Mouse (Mus musculus) layer of hippocampus, adult 8-10 months (tissue): ENCODE data around the gene Gm3558. TPM values are rescaled to one million over a fixed set of nuclear protein-coding genes. Genes with fewer than 3 reads are reported as not detected.
"Not testable (repeated sequence)": the region's sequence is repeated elsewhere in the genome, so short reads cannot be mapped to it uniquely, and the experiment has no call there.

Experiments
- DNase-seq, 2 experiments: peaks; one replicate each; pipeline ENCODE4 v3.0.0; 2022; ENCODE audit warnings: low spot score in 2 of 2
- total RNA-seq, 4 experiments: library from RNA; stranded (reverse); gene quantifications; 2 replicates each; pipeline ENCODE4 v1.2.4; 2022

Gm3558 gene
- total RNA-seq = 10 to 100 TPM; 10.0 to 13.2 (median 10.2) TPM

DNA sequence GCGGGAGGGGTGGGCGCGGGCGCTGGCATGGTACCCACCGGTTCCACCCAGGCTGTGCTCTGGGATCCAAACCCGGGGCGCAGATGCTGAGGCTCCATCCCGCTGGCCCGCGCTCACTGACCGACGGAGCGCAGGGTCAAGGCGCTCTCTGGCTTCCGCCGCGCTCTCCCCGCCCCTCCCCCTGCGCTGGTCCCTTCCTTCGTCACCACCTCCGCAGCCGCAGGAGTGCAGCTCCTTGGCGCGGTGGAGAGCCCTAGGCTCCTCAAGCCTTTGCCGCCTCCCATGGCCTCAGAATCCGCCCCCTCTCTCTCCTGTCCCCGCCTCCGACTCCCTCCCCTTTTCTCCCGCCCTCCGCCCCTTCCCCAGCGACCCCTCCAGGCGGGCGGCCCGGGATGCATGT, at the start of gene Gm3558:
Gene Gm3558 (minus strand): TSS at position 185 of the 400 bp plus-strand sequence.
- not testable (repeated sequence) for DNase-seq

DNA sequence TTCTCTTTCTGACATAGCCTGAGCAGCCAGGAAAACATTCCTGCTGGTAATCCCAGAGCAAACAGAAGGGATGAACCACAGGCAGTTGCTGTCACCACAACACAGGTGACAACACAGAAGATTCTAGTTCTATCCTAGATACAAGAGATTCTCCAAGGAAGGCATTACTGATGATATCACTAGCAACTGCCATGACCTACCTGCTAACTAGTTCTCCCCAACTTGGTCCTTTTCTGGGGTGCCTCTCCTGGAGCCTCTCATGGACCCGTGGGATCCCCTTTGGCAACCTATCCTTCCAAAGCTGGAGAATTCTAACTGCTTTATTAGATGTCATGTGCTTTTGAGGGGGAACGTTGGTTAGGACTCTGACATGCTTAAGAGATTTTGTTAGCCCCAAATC, 27.1 kb upstream of the Gm3558 start, which contains the start of gene Gm10338:
Gene Gm10338 (minus strand): TSS at position 101 of the 400 bp plus-strand sequence.
- DNase-seq = not testable (repeated sequence)

DNA sequence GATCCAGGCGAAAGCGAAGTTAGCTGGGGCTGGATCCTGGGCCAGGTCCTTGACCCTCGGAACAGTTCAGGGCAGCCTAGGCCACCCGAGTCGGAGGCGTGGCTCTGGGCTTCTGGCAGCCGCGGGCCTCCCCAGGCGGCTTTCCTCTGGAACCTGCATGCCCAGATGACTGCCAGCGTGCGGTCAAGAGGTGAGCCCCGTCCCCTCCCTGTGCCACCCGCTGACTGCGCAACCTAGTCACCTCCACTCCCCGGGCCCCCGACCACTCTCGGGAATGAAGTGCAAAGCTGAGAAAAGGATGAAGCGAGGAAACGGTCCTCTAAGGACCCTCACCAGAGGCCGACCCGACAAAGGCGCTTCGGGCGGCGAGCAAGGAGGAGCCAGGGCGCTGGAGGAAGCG, 476 bp downstream of the Gm3558 start:
- not testable (repeated sequence) for DNase-seq

DNA sequence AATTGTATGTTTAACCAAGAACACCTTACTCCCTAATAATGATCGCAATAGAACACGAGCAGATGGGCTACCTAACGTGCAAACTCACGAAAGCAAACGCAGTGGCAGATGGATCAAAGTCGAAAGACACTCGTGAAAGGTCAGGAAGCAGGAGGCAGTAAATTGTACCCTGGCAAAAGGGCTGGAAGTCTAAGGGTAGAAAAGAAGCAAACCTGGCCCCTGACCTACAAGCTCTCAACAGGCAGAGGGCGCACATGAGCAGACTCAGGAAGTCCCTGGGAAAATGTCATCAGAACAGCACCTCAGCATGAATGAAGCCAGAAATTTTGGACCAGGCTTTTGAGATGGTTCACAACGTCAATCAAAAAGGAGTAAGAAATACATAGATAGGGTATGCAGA, 1.1 kb downstream of the Gm3558 start:
- peak; percentile 7 to 20 for DNase-seq

Other genes with a start within 250 kb of the Gm3558 start
- not detected for gene Gm5797, start 236.2 kb downstream of the Gm3558 start, total RNA-seq
- not detected for gene Gm8374, start 203.4 kb downstream of the Gm3558 start, total RNA-seq
- not detected for gene Gm3755, start 117.6 kb downstream of the Gm3558 start, total RNA-seq
- not detected for gene Gm3752, start 84.8 kb downstream of the Gm3558 start, total RNA-seq
- gene Gm10338, start 27.0 kb upstream of the Gm3558 start, total RNA-seq = not detected
- gene Gm10128, start 75.4 kb upstream of the Gm3558 start, total RNA-seq = not detected
- gene Gm26661, start 223.0 kb upstream of the Gm3558 start, total RNA-seq = not detected
- 10 to 100 TPM; 61.3 to 89.9 (median 77.8) TPM for gene Flnb, start 249.4 kb upstream of the Gm3558 start, total RNA-seq